Comparison of ENCODE assay signal across 8 mouse cellular contexts in the genomic region with DNA sequence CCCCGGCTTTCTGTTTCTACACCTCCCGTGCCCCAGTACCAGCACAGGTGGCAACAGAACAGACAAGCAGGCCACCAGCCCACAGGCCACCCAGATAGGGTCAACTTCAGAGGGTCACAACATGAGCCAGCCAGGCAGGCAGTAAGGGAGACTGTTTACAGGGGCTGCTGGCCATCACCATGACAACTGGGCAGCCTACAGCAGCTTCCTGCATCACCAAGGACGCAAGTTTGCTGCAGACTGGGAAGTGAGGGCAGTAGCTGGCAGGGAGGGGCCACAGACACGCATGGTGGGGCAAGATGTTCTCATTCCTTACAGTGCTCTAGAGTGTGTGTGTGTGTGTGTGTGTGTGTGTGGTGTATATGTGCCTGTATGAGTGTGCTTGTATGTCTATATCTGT. TPM values are rescaled to one million over a fixed set of nuclear protein-coding genes. Genes with fewer than 3 reads are reported as not detected.
DNase-seq lines count a peak whose midpoint lies in the region; ATAC-seq and TF ChIP-seq lines count a peak whose summit lies in the region.

No protein-coding gene starts in this region.

- no peak overlapping the region for H3K27ac ChIP-seq in lung, embryonic 14.5 days (ENCODE audit: low read depth)
- H3K27ac ChIP-seq in embryonic facial prominence, embryonic 10.5 days (replicated peaks) = peak overlapping the region; percentile 63

- no peak overlapping the region for H3K9ac ChIP-seq in lung, embryonic 14.5 days

- 3% methylated on average over 4 of the region's 4 CpGs for WGBS in lung, embryonic 14.5 days
- WGBS in embryonic facial prominence, embryonic 10.5 days = 28% methylated on average over 4 of the region's 4 CpGs

- H3K27me3 ChIP-seq in lung, embryonic 14.5 days (ENCODE audit: insufficient read depth, low read length) = no peaks in the 10 kb centered on the region
- H3K27me3 ChIP-seq in embryonic facial prominence, embryonic 10.5 days (replicated peaks; ENCODE audit: low read depth, poor library complexity, severe bottlenecking) = no peaks in the 10 kb centered on the region

- peaks cover 4% of the 10 kb centered on the region for H3K4me1 ChIP-seq in lung, embryonic 14.5 days (ENCODE audit: insufficient read depth)
- peaks cover 43% of the 10 kb centered on the region for H3K4me1 ChIP-seq in embryonic facial prominence, embryonic 10.5 days

- peak; percentile 48 for DNase-seq in lung, embryonic 14.5 days
- no peak for DNase-seq in lung, postnatal 25 days (ENCODE audit: low spot score)
- peak; percentile 76 for DNase-seq in embryonic facial prominence, embryonic 10.5 days (ENCODE audit: low spot score)
- DNase-seq in lung, postnatal 36 days = peak; percentile 51
- DNase-seq in spleen, adult 12 weeks (ENCODE audit: low spot score) = peak; percentile 29
- DNase-seq in adrenal gland, adult 2 months = no peak
- no peak for DNase-seq in layer of hippocampus, postnatal 10 days (ENCODE audit: low spot score in 2 of 2)
- no peak for DNase-seq in gastrocnemius, postnatal 4 days (ENCODE audit: low spot score in 2 of 2)

- H3K4me3 ChIP-seq in lung, embryonic 14.5 days (ENCODE audit: low read depth, low read length) = no peak overlapping the region
- no peak overlapping the region for H3K4me3 ChIP-seq in embryonic facial prominence, embryonic 10.5 days

- peak; percentile 64; the same call in 1 of the 2 replicates for ATAC-seq in lung, embryonic 14.5 days (ENCODE audit: insufficient read depth)

- H3K36me3 ChIP-seq in lung, embryonic 14.5 days (ENCODE audit: insufficient read depth) = no peaks in the 10 kb centered on the region
- H3K36me3 ChIP-seq in embryonic facial prominence, embryonic 10.5 days (replicated peaks) = no peaks in the 10 kb centered on the region

- no peak for TF ChIP-seq CTCF in lung, embryonic 14.5 days (IDR thresholded peaks at IDR 0.05; ENCODE audit: low read depth)

- no peaks in the 10 kb centered on the region for H3K9me3 ChIP-seq in lung, embryonic 14.5 days (ENCODE audit: low read depth, low read length)
- H3K9me3 ChIP-seq in embryonic facial prominence, embryonic 10.5 days = no peaks in the 10 kb centered on the region

- H3K4me2 ChIP-seq in lung, embryonic 14.5 days = no peak overlapping the region

RNA-seq across cellular contexts. Expression of a gene that starts 18.8 kb away (rescaled TPM):
- polyA plus RNA-seq in lung, embryonic 14.5 days (2014; fragmentation: Nextera tagmentation; extraction: Ambion mirVana) = 7.0 and 8.9 TPM in 2 replicates
- polyA plus RNA-seq in embryonic facial prominence, embryonic 10.5 days (2016; fragmentation: Nextera tagmentation; extraction: Ambion mirVana) = 6.4 and 7.0 TPM in 2 replicates
- 10 to 100 TPM; 50.2 to 53.6 TPM for total RNA-seq in adrenal gland, adult 2 months (2021)
- 29.5 and 31.9 TPM in 2 replicates for polyA plus RNA-seq in adrenal gland, adult 2 months (2012; rRNA removed)
- total RNA-seq in layer of hippocampus, postnatal 10 days (2021) = 10 to 100 TPM; 22.6 to 26.3 TPM
- total RNA-seq in gastrocnemius, postnatal 4 days (2021) = 10 to 100 TPM; 17.9 to 18.6 TPM

Comparison
In these comparisons a context has a peak if more than half of its experiments do, and no peak if none do; other contexts are left out.
1. DNase-seq: peak in lung, embryonic 14.5 days (single experiment), embryonic facial prominence, embryonic 10.5 days (single experiment), lung, postnatal 36 days (single experiment) and spleen, adult 12 weeks (single experiment); none in lung, postnatal 25 days (single experiment), adrenal gland, adult 2 months (single experiment), layer of hippocampus, postnatal 10 days (0 of 2) and gastrocnemius, postnatal 4 days (0 of 2).